Mouse (Mus musculus) neural tube, embryonic 14.5 days (tissue): Measurements from ENCODE around the gene Mettl5. TPM values are rescaled to one million over a fixed set of nuclear protein-coding genes. Genes with fewer than 3 reads are reported as not detected.

ENCODE experiments used
- ATAC-seq: fragments of 200-750 bp; cut with Nextera tagmentation; 2 replicates; pipeline ENCODE4 v1.8.0; 2017; ENCODE audit warnings: low read depth, mild to moderate bottlenecking, moderate TSS enrichment, moderate library complexity
- H3K27ac ChIP-seq: fragments of 300-500 bp; sonication (generic); 2 replicates; pipeline ENCODE4 v1.5.1; 2014; ENCODE audit warnings: low read depth, mild to moderate bottlenecking, control low read depth, low read length, moderate library complexity, mixed read lengths
- H3K27me3 ChIP-seq: fragments of 300-500 bp; sonication (generic); 2 replicates; pipeline ENCODE4 v1.6.1; 2014; ENCODE audit warnings: low read length; ENCODE audit not compliant: control insufficient read depth, insufficient read depth
- H3K36me3 ChIP-seq: fragments of 300-500 bp; sonication (generic); 2 replicates; pipeline ENCODE4 v1.6.1; 2014; ENCODE audit warnings: low read length, mixed read lengths; ENCODE audit not compliant: control insufficient read depth, insufficient read depth
- H3K4me1 ChIP-seq: fragments of 300-500 bp; sonication (generic); 2 replicates; pipeline ENCODE4 v1.6.1; 2014; ENCODE audit warnings: low read length; ENCODE audit not compliant: control insufficient read depth, insufficient read depth
- H3K4me2 ChIP-seq: fragments of 300-500 bp; sonication (generic); 2 replicates; pipeline ENCODE4 v1.6.1; 2014; ENCODE audit warnings: mild to moderate bottlenecking, low read depth, low read length, control low read depth
- H3K4me3 ChIP-seq: fragments of 300-500 bp; sonication (generic); 2 replicates; pipeline ENCODE4 v1.5.1; 2014; ENCODE audit warnings: low read depth, low read length, control low read depth, mixed read lengths
- H3K9ac ChIP-seq: fragments of 300-500 bp; sonication (generic); replicated peaks from 2 replicates; pipeline ENCODE4 v1.6.1; 2014; ENCODE audit warnings: low read depth, mild to moderate bottlenecking, control low read depth, low read length, mixed read lengths
- H3K9me3 ChIP-seq: fragments of 300-500 bp; sonication (generic); 2 replicates; pipeline ENCODE4 v1.6.1; 2016; ENCODE audit warnings: low read length; ENCODE audit not compliant: control insufficient read depth
- WGBS: fragments of 180-500 bp; shearing (Covaris S2); extraction: QIAGEN DNeasy Blood & Tissue Kit; methylation state at CpG from one replicate; pipeline ENCODE4 v1.1.7; 2014; 5-methylcytosine and 5-hydroxymethylcytosine counted together
- polyA plus RNA-seq: library from polyadenylated mRNA; unstranded; fragments of >200 nt; fragmentation: Nextera tagmentation; extraction: Ambion mirVana; gene quantifications from 2 replicates; pipeline ENCODE4 v1.2.1, GENCODE M21; 2014

Mettl5 gene
- polyA plus RNA-seq, 1 experiment from 2014 or later: 35.9 TPM

DNA sequence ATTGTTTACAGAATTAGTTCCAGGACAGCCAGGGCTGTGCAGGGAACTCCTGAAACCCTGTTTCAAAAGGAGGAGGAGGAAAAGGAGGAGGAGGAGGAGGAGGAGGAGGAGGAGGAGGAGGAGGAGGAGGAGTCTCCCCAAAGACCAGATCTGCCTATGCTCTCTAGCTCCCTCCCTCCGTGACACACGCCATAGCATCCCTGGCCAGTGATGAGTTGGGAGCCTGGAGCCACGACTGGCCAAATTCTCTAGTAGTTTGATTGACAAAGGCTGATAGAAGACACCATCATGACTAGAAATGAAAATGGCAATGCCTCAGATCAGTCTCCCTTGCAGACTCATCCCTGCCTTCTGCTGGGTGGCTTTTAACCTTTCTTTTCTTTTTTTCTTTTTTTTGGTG, 47.4 kb downstream of the Mettl5 start:
- Histone ChIP-seq H3K4me3 (no peak overlapping the region), H3K4me2 (no peak overlapping the region), H3K9me3 (no peaks in the 10 kb centered on the region), H3K9ac (no peak overlapping the region), H3K36me3 (peaks cover 23% of the 10 kb centered on the region), H3K27ac (no peak overlapping the region), H3K4me1 (no peaks in the 10 kb centered on the region), H3K27me3 (no peaks in the 10 kb centered on the region)
- ATAC-seq: no peak
- 36% methylated on average over 3 of the region's 3 CpGs for WGBS

DNA sequence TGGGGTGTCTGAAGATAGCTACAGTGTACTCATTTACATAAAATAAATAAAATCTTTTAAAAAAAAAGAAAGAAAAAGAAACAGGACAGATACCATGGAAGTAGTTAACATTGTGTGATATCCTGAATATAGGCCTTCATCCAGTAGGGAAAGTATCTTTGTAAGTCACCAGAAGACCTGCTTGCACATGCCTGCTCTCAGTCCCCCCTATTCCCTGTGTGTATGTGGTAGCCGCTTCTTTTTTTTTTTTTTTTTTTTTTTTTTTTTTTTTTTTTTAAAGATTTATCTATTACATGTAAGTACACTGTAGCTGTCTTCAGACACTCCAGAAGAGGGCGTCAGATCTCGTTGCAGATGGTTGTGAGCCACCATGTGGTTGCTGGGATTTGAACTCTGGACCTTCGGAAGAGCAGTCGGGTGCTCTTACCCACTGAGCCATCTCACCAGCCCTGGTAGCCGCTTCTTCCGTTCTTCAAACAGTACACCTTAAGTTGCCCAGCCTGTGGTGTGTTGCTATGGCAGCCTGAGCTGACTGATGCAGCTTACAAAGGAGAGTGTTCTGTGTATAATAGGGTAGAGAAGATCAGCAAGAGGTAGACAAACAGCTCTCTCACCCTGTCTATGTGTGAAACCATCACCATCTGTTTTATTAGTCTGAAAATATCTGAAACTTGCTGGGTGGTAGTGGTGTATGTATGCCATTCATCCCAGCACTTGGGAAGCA, 48.0 kb downstream of the Mettl5 start:
- Histone ChIP-seq H3K9ac (no peak overlapping the region), H3K4me3 (no peak overlapping the region), H3K4me2 (no peak overlapping the region), H3K27ac (no peak overlapping the region), H3K36me3 (peaks cover 23% of the 10 kb centered on the region), H3K27me3 (no peaks in the 10 kb centered on the region), H3K9me3 (no peaks in the 10 kb centered on the region), H3K4me1 (no peaks in the 10 kb centered on the region)
- ATAC-seq: no peak
- whole genome bisulfite sequencing: 79% methylated on average over 7 of the region's 7 CpGs

DNA sequence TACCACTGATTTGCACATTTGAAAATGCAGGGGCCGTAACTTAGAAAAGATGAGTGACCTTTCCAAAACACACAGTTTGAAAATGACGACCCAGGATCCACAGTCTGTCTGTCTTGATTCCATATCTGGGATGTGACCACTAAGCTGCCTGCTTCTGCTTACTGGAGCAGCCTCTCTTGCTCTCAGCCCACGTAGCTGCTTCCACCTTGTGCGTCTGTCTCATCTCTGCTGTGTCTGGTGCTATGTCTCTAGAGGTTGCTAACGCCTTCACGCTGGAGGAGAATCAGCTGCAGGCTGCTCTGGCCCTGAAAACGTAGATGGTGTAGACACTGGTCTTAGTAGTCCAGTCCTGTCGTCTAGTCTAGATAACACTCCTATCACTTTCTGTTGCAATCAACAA, 55.3 kb downstream of the Mettl5 start:
- H3K4me1 ChIP-seq: peaks cover 8% of the 10 kb centered on the region
- H3K36me3 ChIP-seq: peaks cover 23% of the 10 kb centered on the region
- no peaks in the 10 kb centered on the region for H3K27me3 ChIP-seq
- H3K27ac ChIP-seq: no peak overlapping the region
- no peak overlapping the region for H3K4me2 ChIP-seq
- H3K9me3 ChIP-seq: no peaks in the 10 kb centered on the region
- ATAC-seq: no peak
- 95% methylated on average over 8 of the region's 8 CpGs for WGBS
- H3K4me3 ChIP-seq: no peak overlapping the region
- H3K9ac ChIP-seq: no peak overlapping the region

DNA sequence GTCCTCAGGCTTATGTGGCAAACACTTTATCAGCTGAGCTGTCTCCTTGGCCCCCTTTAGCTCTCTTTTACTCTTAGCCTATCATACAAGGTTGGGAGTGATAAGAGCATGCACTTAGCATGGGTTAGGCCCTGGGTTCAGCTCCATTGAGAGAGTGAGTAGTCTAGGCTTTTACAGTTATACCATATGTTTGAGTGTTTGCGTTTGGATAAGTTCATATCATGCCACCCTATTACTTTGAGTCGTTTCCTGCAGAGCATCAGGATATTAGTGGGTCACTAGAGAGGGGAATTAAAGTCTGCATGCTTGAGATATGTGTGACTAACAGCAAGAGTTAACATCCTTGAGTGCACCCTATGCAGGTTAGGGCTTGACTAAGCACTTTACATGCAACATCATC, 55.7 kb downstream of the Mettl5 start:
- WGBS: 98% methylated on average over 2 of the region's 2 CpGs
- Histone ChIP-seq H3K27me3 (no peaks in the 10 kb centered on the region), H3K4me2 (no peak overlapping the region), H3K9me3 (no peaks in the 10 kb centered on the region), H3K4me3 (no peak overlapping the region), H3K27ac (no peak overlapping the region), H3K4me1 (peaks cover 10% of the 10 kb centered on the region), H3K36me3 (peaks cover 19% of the 10 kb centered on the region), H3K9ac (no peak overlapping the region)
- no peak for ATAC-seq

DNA sequence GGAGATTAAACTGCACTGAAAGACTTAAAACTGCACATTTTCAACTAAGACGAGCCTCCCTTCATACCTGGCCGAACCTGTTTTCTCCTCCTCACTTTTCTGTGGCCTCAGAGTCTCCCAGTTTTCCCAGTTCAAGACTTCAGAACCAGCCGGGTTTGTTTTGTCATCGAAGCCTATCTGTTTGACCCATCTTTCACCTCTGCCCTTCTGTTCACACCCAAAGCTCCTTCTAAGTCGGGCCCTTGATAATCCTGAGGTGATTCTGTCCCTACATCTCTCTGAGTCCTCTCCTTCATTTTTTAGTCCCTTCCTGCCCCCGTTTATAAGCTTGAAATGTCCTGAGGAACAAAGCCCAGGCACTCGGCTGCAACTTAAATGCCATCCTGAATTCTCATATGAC, 57.4 kb downstream of the Mettl5 start:
- no peak overlapping the region for H3K4me2 ChIP-seq
- no peak overlapping the region for H3K4me3 ChIP-seq
- peaks cover 16% of the 10 kb centered on the region for H3K4me1 ChIP-seq

DNA sequence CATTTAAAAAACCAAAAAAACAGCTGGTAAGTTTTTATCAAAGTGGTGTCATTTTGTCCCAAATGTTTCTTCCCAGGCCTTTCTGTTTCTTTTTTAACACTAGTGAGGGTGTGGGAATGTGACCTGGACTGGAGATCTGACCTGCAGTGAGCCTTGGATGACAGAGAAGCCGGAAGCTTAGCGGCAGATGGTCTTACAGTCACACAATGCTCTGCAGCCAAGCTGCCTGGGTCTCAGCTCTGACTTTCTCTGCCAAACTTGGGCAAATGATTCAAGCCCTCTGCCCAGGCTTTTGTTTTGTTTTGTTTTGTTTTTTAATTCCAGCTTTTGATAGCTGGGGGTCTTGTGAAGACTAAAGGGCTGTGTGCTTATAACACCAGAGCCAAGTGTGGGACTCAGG, 59.0 kb downstream of the Mettl5 start:
- H3K27ac ChIP-seq: no peak overlapping the region
- H3K4me3 ChIP-seq: no peak overlapping the region
- no peak for ATAC-seq
- peaks cover 16% of the 10 kb centered on the region for H3K4me1 ChIP-seq
- no peak overlapping the region for H3K9ac ChIP-seq
- no peaks in the 10 kb centered on the region for H3K9me3 ChIP-seq
- H3K36me3 ChIP-seq: peaks cover 5% of the 10 kb centered on the region; the same call in 1 of the 2 replicates
- H3K27me3 ChIP-seq: no peaks in the 10 kb centered on the region
- WGBS: 62% methylated on average over 2 of the region's 2 CpGs
- H3K4me2 ChIP-seq: no peak overlapping the region

More for the DNA sequence above, 57.4 kb downstream of the Mettl5 start:
- Histone ChIP-seq H3K9ac (no peak overlapping the region), H3K9me3 (no peaks in the 10 kb centered on the region), H3K27me3 (no peaks in the 10 kb centered on the region), H3K36me3 (peaks cover 5% of the 10 kb centered on the region), H3K27ac (no peak overlapping the region)
- ATAC-seq: no peak
- WGBS: 62% methylated on average over 7 of the region's 7 CpGs

DNA sequence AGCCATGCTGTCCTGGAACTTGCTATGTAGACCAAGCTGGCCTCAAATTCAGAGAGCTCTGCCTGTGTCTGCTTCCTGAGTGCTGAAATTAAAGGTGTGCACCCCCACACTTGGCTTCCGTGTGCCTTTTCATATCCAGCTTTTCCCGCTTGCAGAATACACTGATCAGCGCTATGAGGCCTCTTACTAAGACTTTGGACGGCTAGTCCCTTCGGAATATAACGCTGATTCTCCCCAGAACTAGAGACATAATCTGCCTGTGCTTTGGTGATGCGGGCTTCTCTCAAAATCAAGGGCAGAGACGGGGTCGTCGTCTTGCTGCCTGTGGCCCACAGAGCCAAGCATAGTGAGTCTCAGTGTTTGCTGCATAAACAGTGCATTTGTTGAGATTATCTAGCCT, 59.5 kb downstream of the Mettl5 start:
- H3K9me3 ChIP-seq: no peaks in the 10 kb centered on the region
- no peak overlapping the region for H3K27ac ChIP-seq
- H3K4me3 ChIP-seq: no peak overlapping the region
- no peak overlapping the region for H3K4me2 ChIP-seq
- H3K4me1 ChIP-seq: peaks cover 16% of the 10 kb centered on the region
- WGBS: 81% methylated on average over 10 of the region's 10 CpGs
- H3K27me3 ChIP-seq: no peaks in the 10 kb centered on the region
- H3K36me3 ChIP-seq: peaks cover 1% of the 10 kb centered on the region; the same call in 1 of the 2 replicates
- no peak for ATAC-seq
- no peak overlapping the region for H3K9ac ChIP-seq

DNA sequence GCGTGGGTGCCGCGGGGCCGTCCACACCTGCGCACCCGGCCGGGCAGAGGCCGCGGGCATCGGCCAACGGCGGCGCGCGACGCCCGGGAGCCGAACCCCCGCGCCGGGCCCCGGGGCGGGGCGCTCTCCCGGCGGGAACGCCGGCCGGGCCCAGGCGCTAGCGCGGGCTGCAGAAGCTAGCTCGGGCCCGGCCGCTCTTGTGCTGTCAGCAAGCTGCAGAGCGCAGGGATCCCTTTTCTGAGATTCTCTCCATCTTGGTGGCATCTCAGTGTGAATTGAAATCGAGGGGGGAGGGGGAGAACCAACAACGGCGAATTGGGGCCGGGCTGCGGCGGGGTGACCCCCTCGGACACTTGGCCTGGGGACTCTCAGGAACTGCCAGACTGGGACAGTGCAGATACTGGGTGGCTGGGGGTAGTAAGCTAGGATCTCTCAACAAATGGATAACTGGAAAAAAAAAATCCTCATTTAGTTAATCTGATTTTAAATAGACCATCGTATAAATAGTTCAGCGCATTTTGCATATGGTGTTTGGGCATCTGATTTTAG, 62.2 kb downstream of the Mettl5 start:
- H3K4me1 ChIP-seq: peaks cover 16% of the 10 kb centered on the region
- H3K9me3 ChIP-seq: no peaks in the 10 kb centered on the region
- peak; percentile 79 for ATAC-seq
- no peaks in the 10 kb centered on the region for H3K27me3 ChIP-seq
- H3K4me3 ChIP-seq: peak overlapping the region; percentile 84
- 2% methylated on average over 45 of the region's 45 CpGs for WGBS
- H3K36me3 ChIP-seq: no peaks in the 10 kb centered on the region; the same call in 1 of the 2 replicates
- H3K27ac ChIP-seq: peak overlapping the region; percentile 94
- peak overlapping the region; percentile 72 for H3K4me2 ChIP-seq
- peak overlapping the region; percentile 96 for H3K9ac ChIP-seq

DNA sequence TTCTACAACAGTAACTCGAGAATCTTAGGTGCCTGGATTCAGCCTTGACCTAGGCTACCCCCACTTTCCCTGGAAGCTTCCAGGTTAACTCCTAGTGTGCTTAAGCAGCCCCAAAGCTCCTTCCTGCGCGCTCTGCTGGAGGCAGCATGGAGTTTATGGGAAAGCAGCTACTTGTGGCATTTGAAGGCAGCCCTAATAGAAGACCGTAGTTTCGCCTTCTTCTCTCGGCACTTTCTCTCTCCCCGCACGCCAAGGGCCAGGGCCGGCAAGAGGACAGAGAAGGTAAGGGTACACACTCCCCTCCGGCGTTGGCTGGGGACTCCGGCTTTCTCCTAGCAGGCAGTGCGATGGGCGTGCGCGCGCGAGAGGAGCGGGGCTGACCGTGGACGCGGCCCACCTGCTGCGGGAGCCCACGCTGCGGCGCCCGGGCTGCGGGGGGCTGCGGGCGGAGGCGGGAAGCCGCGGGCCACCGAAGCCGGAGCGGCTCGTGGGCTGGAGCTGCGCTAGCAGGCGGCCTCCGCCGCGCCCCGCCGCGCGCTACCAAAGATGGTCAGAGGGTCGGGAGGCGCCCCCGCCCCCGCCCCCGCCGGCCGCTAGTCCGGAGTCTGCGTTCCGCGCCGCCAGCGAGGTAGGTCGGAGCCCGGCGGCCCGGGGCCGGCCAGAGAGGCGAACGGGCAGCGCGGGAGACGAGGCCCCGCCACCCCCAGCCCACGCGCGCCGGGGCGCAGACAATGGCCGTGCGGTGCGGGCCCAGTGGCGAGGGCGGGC, 62.9 kb downstream of the Mettl5 start:
- Histone ChIP-seq H3K4me2 (peak overlapping the region; percentile 72), H3K27ac (peak overlapping the region; percentile 94), H3K9me3 (no peaks in the 10 kb centered on the region), H3K9ac (peak overlapping the region; percentile 96), H3K27me3 (no peaks in the 10 kb centered on the region), H3K4me1 (peaks cover 16% of the 10 kb centered on the region), H3K4me3 (peak overlapping the region; percentile 84), H3K36me3 (no peaks in the 10 kb centered on the region; the same call in 1 of the 2 replicates)
- 0% methylated on average over 40 of the region's 80 CpGs for WGBS
- ATAC-seq: peak; percentile 86
